ENCODE assay signal across 8 mouse cellular contexts in the genomic region with DNA sequence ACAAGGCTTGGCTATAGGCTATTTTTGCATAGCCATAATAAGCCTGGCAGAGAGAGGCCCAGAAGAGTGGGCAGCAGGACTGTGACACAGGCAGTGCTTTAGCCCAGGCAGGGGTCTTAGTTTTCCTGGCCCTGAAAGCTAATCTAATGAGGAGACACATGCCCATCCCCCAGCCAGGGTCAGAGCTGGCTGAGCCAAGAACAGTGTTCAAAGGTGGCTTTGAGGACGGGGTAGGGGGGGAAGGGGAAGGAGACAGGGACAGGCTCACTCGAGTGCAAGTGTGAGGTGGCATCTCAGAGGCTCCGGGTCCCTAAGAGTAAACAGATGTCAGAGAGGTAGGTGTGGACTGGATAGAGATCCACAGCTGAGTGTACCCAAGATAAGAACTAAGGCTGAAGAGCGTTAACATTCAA. TPM values are rescaled to one million over a fixed set of nuclear protein-coding genes. Genes with fewer than 3 reads are reported as not detected.
A peak's percentile ranks its signal among the peaks of the same experiment; 100 is the strongest.
DNase-seq lines count a peak whose midpoint lies in the region; ATAC-seq and TF ChIP-seq lines count a peak whose summit lies in the region.

No protein-coding gene starts in this region.

- H3K27me3 ChIP-seq in cerebellum, adult 2 months (ENCODE audit: control insufficient read depth, insufficient read depth, low read length) = no peaks in the 10 kb centered on the region
- H3K27me3 ChIP-seq in ES-Bruce4 (ENCODE audit: control insufficient read depth, insufficient read depth, low read length, poor library complexity, severe bottlenecking) = no peaks in the 10 kb centered on the region
- no peaks in the 10 kb centered on the region for H3K27me3 ChIP-seq in heart, embryonic 15.5 days
- H3K27me3 ChIP-seq in neural tube, embryonic 13.5 days = peaks cover 28% of the 10 kb centered on the region

- DNase-seq in cerebellum, adult 2 months = peak in 1 of 2 experiments; percentile 18
- DNase-seq in cerebellum, postnatal 36 days = no peak
- peak; percentile 51 to 59 for DNase-seq in kidney, postnatal 4 days
- DNase-seq in layer of hippocampus, adult 11-12 months (ENCODE audit: low spot score) = no peak
- no peak for DNase-seq in spleen, postnatal 10 days (ENCODE audit: low spot score in 2 of 2)

- H3K4me3 ChIP-seq in cerebellum, adult 2 months (replicated peaks; ENCODE audit: insufficient read depth, low read depth, low read length) = no peak overlapping the region
- H3K4me3 ChIP-seq in ES-Bruce4 (ENCODE audit: low read depth, low read length) = no peak overlapping the region
- H3K4me3 ChIP-seq in heart, embryonic 15.5 days = peak overlapping the region; percentile 89
- H3K4me3 ChIP-seq in neural tube, embryonic 13.5 days = no peak overlapping the region

- WGBS in cerebellum, adult 2 months = 34% methylated on average over 4 of the region's 4 CpGs
- WGBS in heart, embryonic 15.5 days = 1% methylated on average over 4 of the region's 4 CpGs
- whole genome bisulfite sequencing in neural tube, embryonic 13.5 days = 9% methylated on average over 4 of the region's 4 CpGs

- no peaks in the 10 kb centered on the region for H3K36me3 ChIP-seq in ES-Bruce4 (ENCODE audit: control insufficient read depth, insufficient read depth, low read length, poor library complexity, severe bottlenecking)
- no peaks in the 10 kb centered on the region for H3K36me3 ChIP-seq in heart, embryonic 15.5 days
- no peaks in the 10 kb centered on the region for H3K36me3 ChIP-seq in neural tube, embryonic 13.5 days

- no peak for ATAC-seq in heart, embryonic 15.5 days (replicated peaks; ENCODE audit: insufficient number of reproducible peaks, insufficient read depth, low FRiP score, low read depth)
- ATAC-seq in neural tube, embryonic 13.5 days (ENCODE audit: low read depth) = no peak

- peaks cover 55% of the 10 kb centered on the region for H3K4me1 ChIP-seq in cerebellum, adult 2 months (ENCODE audit: control insufficient read depth, insufficient read depth, low read length)
- H3K4me1 ChIP-seq in ES-Bruce4 (ENCODE audit: control insufficient read depth, insufficient read depth, low read length) = peaks cover 24% of the 10 kb centered on the region
- H3K4me1 ChIP-seq in heart, embryonic 15.5 days (replicated peaks) = peaks cover 79% of the 10 kb centered on the region
- peaks cover 64% of the 10 kb centered on the region for H3K4me1 ChIP-seq in neural tube, embryonic 13.5 days (replicated peaks)

- H3K9me3 ChIP-seq in ES-Bruce4 (replicated peaks; ENCODE audit: control insufficient read depth, insufficient read depth, low read length, poor library complexity, severe bottlenecking) = no peaks in the 10 kb centered on the region
- H3K9me3 ChIP-seq in heart, embryonic 15.5 days (replicated peaks) = no peaks in the 10 kb centered on the region
- H3K9me3 ChIP-seq in neural tube, embryonic 13.5 days = no peaks in the 10 kb centered on the region

- H3K9ac ChIP-seq in ES-Bruce4 (ENCODE audit: low read depth, poor library complexity, severe bottlenecking) = no peak overlapping the region
- peak overlapping the region; percentile 48 for H3K9ac ChIP-seq in heart, embryonic 15.5 days
- H3K9ac ChIP-seq in neural tube, embryonic 13.5 days = peak overlapping the region; percentile 54; the same call in 1 of the 2 replicates

- no peak for TF ChIP-seq POLR2A in cerebellum, adult 2 months (IDR thresholded peaks at IDR 0.05; ENCODE audit: borderline replicate concordance, insufficient read depth, low read length)
- no peak for TF ChIP-seq POLR2A in ES-Bruce4 (IDR thresholded peaks at IDR 0.05; ENCODE audit: insufficient read depth, low read length)

- no peak for TF ChIP-seq EP300 in ES-Bruce4 (IDR thresholded peaks at IDR 0.05; ENCODE audit: insufficient read depth, low read depth, low read length)

- peak overlapping the region; percentile 96 for H3K4me2 ChIP-seq in heart, embryonic 15.5 days
- H3K4me2 ChIP-seq in neural tube, embryonic 13.5 days = peak overlapping the region; percentile 87

- H3K27ac ChIP-seq in cerebellum, adult 2 months (ENCODE audit: insufficient read depth, low read length) = peak overlapping the region; percentile 58; the same call in 1 of the 2 replicates
- peak overlapping the region; percentile 70 for H3K27ac ChIP-seq in ES-Bruce4 (ENCODE audit: insufficient read depth, low read length)
- H3K27ac ChIP-seq in heart, embryonic 15.5 days = peak overlapping the region; percentile 98
- H3K27ac ChIP-seq in neural tube, embryonic 13.5 days (replicated peaks) = peak overlapping the region; percentile 75

- no peak for TF ChIP-seq CTCF in cerebellum, adult 2 months (IDR thresholded peaks at IDR 0.05; ENCODE audit: borderline replicate concordance, insufficient read depth, low read depth, low read length)
- TF ChIP-seq CTCF in ES-Bruce4 (IDR thresholded peaks at IDR 0.05; ENCODE audit: low read depth, low read length) = no peak

RNA-seq across cellular contexts. Expression of a gene that starts 3.7 kb away (rescaled TPM):
- polyA plus RNA-seq in cerebellum, adult 2 months (2012; rRNA removed) = 11.1 and 12.6 TPM in 2 replicates
- 28.4 and 39.7 TPM in 2 replicates for polyA plus RNA-seq in ES-Bruce4 (2011; ENCODE audit: insufficient read depth, insufficient read length, low read depth, missing spikeins)
- 6.9 and 8.2 TPM in 2 replicates for polyA plus RNA-seq in heart, embryonic 15.5 days (2015; fragmentation: Nextera tagmentation; extraction: Ambion mirVana)
- 1.0 and 1.8 TPM in 2 replicates for polyA plus RNA-seq in neural tube, embryonic 13.5 days (2015; fragmentation: Nextera tagmentation; extraction: Ambion mirVana)

RNA-seq across cellular contexts. Expression of a gene that starts 42.6 kb away (rescaled TPM):
- polyA plus RNA-seq in cerebellum, adult 2 months (2012; rRNA removed) = 0.03 and 0.05 TPM in 2 replicates
- not detected in 2 replicates for polyA plus RNA-seq in ES-Bruce4 (2011; ENCODE audit: insufficient read depth, insufficient read length, low read depth, missing spikeins)
- polyA plus RNA-seq in heart, embryonic 15.5 days (2015; fragmentation: Nextera tagmentation; extraction: Ambion mirVana) = 45.2 and 51.0 TPM in 2 replicates
- polyA plus RNA-seq in neural tube, embryonic 13.5 days (2015; fragmentation: Nextera tagmentation; extraction: Ambion mirVana) = 0.06 and 0.17 TPM in 2 replicates

RNA-seq across cellular contexts. Expression of a gene that starts 43.4 kb away (rescaled TPM):
- 0.56 and 1.2 TPM in 2 replicates for polyA plus RNA-seq in cerebellum, adult 2 months (2012; rRNA removed)
- 0.93 and 1.2 TPM in 2 replicates for polyA plus RNA-seq in ES-Bruce4 (2011; ENCODE audit: insufficient read depth, insufficient read length, low read depth, missing spikeins)
- polyA plus RNA-seq in heart, embryonic 15.5 days (2015; fragmentation: Nextera tagmentation; extraction: Ambion mirVana) = 0.08 and 0.29 TPM in 2 replicates
- 0.36 and 0.39 TPM in 2 replicates for polyA plus RNA-seq in neural tube, embryonic 13.5 days (2015; fragmentation: Nextera tagmentation; extraction: Ambion mirVana)

RNA-seq across cellular contexts. Expression of a gene that starts 43.4 kb away (rescaled TPM):
- 22.1 and 23.6 TPM in 2 replicates for polyA plus RNA-seq in cerebellum, adult 2 months (2012; rRNA removed)
- 7.2 and 9.2 TPM in 2 replicates for polyA plus RNA-seq in ES-Bruce4 (2011; ENCODE audit: insufficient read depth, insufficient read length, low read depth, missing spikeins)
- polyA plus RNA-seq in heart, embryonic 15.5 days (2015; fragmentation: Nextera tagmentation; extraction: Ambion mirVana) = 16.6 and 24.3 TPM in 2 replicates
- 20.9 and 22.9 TPM in 2 replicates for polyA plus RNA-seq in neural tube, embryonic 13.5 days (2015; fragmentation: Nextera tagmentation; extraction: Ambion mirVana)

Comparison
In these comparisons a context has a peak if more than half of its experiments do, and no peak if none do; other contexts are left out.
1. DNase-seq: peak in kidney, postnatal 4 days (2 of 2); none in cerebellum, postnatal 36 days (0 of 2), layer of hippocampus, adult 11-12 months (single experiment) and spleen, postnatal 10 days (0 of 2).
2. RNA of a gene that starts 42.6 kb away (polyA plus RNA-seq): 45.2 to 51.0 TPM in heart, embryonic 15.5 days; 0.06 to 0.17 TPM in neural tube, embryonic 13.5 days, 0.03 to 0.05 TPM in cerebellum, adult 2 months and not detected in ES-Bruce4; every median in the first group is over 10 times any median in the second.
3. Peak in every context shown above with its lines, with median percentiles within 50 percentile points of each other: H3K27ac ChIP-seq.